Mouse (Mus musculus): ENCODE measurements around the gene Tspo.

The Tspo gene

DNA sequence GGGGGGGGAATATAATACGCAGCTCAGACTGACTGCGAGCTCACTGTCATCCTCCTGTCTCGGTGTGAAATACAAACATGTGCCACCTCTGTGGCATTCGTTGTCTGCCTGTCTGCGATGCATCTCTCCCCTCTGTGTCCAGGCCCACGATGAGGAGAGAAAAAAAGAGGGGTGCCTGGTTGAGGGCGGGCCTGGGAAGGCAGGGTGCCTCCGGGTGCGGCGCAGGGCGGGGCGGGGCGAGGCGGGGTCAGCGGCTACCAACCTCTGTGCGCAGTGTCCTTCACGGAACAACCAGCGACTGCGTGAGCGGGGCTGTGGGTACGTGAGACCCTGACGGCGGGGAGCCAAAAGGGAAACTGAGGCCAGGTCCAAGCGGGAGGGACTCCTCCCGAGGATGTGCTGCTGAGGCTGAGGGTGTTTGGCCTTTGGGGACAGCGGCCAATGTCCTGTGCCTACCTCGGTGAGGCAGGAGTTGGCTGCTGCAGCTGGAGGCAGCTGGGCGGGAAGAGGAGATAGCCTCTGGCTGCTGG lies at the start of gene Tspo, which contains the start of gene Mcat:
Tspo (plus strand) TSS at position 266 of the 530 bp plus-strand sequence.
Mcat (minus strand) TSS at position 461 of the 530 bp plus-strand sequence.
- DNase-seq (ENCODE audit: low read depth, low spot score), result peak; percentile 27

DNA sequence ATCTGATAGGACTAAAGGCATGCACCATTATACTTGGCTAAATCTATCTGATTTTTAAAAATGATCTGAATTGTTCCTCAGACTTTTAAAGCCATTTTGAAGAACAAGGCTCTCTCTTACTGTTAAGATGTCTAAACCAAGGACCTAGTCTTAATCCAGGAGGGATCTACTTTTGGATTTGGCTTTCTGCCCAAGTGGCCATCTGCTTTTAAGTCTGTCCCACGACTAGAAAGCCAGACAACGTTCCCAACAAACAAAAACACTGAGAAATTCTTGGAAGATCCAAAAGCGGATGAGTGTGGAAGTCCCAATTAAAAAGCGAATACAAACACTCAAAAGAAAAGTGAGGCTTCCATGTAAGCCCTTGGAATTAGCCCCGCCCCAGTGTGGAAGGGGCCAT lies 48.4 kb upstream of the Tspo start:
- DNase-seq (ENCODE audit: low read depth, low spot score), result no peak

DNA sequence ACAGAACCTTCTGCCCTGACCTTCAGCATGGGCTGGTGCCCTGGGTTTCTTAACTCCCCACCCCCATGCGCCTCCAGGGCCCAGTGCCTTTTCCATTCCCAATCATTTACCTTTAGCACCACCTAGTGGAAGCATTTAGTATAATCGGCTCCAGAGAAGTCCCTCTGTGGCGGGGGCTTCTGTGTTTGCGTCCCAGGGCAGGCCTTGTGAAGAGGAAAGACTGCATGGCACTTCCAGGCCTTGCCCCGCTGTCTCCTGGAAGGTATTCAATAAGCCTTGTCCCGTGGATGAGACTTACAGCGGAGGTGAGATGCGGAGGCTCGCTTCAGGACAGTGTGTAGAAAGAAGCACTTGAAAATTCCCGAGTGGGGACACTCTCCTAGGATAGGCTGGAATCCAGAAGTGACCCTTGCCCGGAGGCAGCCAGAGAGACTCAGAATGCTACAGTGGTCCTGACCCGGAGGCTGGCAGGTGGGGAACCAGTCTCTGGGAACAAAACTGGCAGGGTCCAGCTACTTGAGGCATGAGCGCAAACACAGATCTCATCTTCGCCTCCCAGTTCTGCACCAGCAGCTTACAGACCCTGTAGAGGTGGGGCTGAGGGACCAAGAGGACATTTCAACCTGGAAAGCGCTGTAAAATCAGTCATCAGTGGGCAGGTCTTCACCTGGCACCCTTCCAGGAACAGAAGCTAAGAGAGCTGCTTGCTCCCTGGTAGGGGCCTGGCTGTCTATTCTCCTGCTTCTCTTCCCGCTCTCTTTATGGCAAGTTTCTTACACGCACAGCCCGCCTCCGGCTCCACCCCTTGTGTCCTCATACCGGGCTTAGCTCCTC lies 45.0 kb upstream of the Tspo start:
- peak; percentile 62 for DNase-seq (ENCODE audit: low read depth, low spot score)

DNA sequence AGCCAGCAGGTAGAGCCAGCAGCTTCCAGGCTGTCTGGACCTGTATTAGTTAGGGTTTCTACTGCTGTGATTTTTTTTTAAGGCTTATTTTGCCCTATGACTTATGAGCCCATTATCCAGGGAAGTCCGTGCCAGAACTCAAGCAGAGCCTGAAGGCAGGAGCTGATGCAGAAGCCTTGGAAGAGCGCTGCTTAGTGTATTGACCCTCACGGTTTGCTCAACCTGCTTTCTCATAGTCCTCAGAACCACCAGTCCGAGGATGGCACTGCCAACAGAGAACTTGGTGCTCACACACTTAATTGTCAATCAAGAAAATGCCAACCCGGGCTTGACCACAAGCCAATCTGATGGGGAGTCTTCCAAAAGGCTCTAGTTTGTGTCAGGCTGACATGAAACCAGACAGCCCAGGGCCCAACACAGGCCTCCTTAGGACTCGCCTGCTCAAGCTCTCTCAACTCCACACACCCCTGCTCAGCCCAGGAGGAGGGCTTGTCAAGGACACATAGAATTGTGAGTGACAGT lies 42.5 kb upstream of the Tspo start:
- no peak for DNase-seq (ENCODE audit: low read depth, low spot score)

DNA sequence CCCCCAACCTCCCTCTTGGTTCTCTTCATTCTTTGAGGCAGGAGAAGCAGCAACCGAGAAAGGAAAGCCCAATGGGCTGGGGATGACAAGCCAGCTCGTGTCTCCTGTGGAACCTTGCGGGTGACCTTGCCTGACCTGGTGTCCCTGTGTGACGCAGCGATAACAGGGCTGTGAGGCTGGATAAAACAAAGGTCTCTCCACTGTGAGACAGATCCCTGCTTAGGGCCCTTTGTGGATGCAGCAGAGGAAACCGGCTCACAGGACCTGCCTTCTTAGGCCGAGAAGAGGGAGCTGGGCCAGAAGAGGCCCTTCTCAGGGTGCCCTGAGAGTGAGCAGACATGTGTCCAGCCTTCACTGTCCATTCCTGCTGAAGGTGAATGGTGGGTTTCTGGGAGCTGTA lies 40.2 kb upstream of the Tspo start:
- no peak for DNase-seq (ENCODE audit: low read depth, low spot score)

DNA sequence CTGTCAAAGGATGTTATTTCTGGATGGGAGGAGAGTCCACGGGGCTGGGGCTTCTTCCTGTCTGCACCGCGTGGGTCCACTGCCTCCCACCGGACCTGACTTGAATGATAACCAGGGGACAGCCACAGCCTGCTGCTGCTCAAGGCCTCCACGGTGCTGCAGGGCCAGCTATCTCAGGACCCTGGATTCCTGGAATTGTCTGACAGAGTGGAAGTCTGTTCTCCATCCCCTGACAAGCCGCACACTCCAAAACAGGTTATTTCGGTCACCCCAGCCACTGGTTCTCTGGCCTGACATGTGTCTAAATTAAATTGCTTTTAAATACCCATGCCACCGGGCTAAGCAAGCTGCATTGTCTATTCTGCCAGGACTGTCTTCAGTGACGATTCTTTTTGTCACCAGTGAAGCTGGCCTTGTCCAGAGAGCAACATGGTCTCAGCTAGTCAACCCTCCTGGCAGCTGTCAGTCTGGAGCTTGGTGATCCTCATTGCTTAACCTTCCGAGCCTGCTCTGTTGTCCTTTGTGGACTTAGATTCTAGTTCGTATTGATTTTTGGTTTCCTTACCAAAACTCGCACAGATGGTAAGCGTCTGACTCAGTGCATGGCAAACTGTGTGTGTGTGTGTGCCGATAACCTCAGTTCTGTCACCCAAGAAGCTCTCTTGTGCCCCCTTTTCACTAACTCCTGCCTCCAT lies 39.6 kb upstream of the Tspo start:
- no peak for DNase-seq (ENCODE audit: low read depth, low spot score)

DNA sequence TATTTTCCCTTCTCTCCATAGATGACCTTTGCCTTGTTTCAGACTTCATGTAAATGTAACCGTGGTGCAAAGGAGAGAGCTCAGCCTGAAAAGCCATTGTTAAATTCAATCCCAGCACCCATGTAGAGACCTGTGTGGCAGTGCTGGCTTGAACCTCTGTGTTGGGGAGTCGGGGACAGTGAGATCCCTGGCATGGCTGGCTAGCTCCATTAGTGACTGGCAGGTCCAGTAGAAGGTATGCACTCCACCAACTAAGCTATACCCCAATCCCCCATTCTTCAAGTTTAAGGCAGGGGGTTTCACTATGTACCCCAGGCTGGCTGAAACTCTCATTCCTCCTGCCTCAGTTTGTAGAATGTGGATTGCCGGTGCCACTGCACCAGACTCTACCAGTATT lies 39.1 kb upstream of the Tspo start:
- no peak for DNase-seq (ENCODE audit: low read depth, low spot score)

DNA sequence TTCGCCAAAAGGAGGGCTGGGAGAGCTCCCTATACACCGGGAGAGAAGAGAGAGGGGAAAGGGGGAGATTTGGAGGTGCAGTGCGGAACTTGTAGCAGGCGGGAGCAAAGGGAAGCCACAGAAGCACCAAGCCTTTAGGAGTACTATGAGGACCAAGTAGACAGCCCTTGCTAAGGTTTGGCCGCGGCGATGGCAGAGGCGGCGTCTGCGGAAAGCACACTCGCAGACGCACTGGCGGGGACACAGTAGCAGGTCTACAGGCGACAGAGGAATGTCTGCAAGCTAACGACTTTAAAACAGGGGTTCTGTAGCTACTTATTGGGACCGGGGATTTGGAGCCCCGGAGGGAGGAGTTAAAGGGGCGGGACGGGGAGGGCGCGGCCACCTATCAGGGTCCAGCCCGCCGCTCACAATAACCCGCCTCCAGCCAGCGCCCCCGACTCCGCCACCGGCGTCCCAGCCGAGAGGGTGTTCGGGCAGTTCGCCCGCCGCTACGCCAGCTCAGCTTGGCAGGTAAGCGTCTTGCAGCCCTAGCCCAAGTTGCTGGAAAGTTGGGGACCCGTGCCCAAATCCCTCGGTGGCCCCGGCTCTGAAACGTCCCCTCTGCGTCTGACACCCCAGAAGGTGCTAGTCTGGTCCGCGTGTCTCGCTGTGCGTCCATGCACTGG lies 36.8 kb upstream of the Tspo start, which contains the start of gene Bik:
Bik (plus strand) TSS at position 439 of the 668 bp plus-strand sequence.
- DNase-seq (ENCODE audit: low read depth, low spot score), result no peak

DNA sequence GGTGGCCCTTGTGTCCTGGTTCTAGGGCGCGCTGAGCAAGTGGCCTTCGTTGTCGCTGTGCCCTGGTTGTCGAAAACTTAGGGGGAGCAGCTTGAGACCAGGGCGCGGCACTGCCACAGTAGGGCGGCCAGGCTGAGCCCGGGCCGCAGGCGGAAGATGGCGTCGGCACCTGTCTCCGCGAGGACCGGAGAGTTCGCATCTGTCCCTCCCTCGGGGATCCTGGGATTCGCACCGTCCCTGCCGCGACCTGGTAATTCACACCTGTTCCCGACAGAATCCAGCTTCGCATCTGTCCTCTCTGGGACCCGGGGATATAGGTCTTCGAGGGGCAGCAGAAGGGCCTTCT lies 36.3 kb upstream of the Tspo start:
- no peak for DNase-seq (ENCODE audit: low read depth, low spot score)

DNA sequence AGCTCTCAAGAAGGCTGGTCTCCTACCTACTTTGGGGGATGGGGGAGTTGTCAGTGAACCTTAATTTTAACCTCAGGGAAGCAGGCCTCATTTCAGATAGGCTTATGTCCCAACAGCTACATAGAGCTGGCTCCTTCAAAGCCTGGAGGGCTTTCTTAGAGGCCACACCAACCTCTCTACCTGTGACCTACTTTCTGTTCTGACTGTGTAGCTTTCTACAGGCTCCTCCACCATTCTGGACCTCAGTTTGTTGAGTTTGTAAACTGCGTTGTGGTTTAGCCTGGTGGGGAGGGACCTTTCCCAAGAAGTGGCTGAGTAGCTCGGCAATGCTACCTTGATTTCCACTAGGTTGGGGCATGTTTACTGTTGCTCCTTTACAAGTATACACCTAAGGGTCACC lies 35.6 kb upstream of the Tspo start:
- DNase-seq (ENCODE audit: low read depth, low spot score), result no peak

DNA sequence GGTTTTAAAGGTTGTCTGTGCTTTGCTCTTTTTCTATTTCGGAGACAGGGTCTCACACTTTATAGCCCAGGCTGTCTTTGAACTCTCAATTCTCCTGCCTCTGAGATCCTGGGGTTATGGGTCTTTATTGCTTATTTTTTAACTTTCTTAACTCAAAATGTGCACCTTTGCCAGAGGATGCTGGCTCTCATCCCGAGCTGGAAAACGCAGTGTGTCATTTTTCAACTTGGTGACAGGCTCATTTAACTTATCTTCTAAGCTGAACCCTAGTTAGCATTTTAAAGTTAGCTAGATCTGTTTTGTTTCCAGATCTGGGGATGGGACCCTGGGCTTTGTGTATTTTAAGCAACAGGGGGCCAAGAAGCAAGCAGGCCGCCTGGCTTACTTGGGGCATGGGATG lies 34.5 kb upstream of the Tspo start:
- DNase-seq (ENCODE audit: low read depth, low spot score), result no peak

DNA sequence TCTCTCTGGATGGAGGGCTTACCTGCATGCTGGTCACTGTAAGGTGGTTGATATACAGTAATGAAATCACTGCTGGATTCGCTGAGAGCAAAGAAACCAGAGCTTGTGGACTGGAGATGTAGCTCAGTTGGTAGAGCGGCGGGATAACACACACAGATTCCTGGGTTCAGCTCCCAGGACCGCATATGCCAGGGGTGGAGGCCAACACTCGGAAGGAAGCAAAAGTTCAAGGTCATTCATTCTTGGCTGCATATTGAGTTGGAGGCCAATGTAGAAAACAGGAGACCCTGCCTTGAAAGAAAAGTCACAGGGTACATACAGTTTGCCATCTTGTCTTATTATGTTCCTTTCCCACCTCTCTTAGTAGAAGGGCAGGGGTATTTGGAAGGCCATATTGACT lies 33.6 kb upstream of the Tspo start:
- no peak for DNase-seq (ENCODE audit: low read depth, low spot score)

DNA sequence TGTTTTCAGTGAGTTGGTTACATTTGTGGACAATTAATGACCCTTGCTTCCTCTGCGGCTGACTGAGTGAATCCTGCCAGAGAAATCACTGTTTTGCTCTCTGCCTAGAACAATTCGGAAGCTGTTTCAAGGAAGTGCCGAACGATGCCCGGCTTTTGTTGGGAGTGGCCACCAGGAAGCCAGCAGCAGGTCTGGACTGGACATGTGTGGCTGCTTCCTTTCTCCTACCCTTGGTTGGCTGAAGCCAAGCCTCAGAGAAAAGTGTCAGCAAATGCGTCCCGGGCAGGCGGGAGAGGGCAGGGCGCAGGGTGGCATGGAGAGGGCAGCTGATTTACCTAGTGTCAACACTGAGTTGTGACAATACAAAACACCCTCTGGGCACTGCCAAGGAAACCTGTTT lies 33.2 kb upstream of the Tspo start:
- DNase-seq (ENCODE audit: low read depth, low spot score), result no peak

DNA sequence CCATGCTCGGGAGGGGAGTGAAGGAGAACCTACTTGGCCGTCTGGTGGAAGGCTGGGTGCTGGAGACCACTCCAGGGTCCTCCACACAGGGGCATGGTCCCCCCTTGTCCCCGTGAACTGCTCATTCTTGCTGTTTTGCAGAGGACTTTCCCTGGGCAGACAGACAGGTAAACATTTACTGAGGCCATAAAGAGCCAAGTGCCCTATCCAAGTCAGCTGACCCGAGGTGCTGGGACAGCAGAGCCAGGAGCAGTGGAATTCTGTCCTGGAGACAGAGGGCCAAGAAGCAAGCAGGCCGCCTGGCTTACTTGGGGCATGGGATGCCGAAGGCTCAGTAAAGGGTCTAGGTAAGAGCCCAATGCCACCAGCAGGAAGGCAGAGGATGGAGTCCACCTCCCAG lies 32.7 kb upstream of the Tspo start:
- DNase-seq (ENCODE audit: low read depth, low spot score), result no peak

DNA sequence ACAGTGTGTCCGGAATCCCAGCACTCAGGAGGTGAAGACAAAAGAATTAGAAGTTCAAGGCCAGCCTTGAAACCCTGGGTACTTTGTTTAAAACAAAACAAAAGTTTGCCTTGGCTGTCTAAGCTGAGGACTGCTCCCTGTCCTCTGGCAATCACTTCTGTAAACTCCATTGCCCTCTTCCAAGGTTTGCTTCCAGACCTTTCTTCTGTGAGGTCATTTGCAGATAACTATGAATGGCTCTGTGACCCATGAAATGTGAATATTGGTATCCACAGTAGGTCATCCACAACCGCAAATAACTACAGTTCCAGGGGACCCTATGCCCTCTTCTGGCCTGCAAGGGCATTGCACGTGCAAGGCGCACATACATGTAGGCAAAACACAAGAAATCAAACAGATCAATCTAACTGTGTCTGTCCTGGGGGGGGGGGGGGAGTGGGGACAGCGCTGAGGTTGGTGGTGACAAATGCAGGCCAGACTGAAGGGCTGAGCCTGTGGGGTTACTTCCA lies 31.4 kb upstream of the Tspo start:
- DNase-seq (ENCODE audit: low read depth, low spot score), result no peak

DNA sequence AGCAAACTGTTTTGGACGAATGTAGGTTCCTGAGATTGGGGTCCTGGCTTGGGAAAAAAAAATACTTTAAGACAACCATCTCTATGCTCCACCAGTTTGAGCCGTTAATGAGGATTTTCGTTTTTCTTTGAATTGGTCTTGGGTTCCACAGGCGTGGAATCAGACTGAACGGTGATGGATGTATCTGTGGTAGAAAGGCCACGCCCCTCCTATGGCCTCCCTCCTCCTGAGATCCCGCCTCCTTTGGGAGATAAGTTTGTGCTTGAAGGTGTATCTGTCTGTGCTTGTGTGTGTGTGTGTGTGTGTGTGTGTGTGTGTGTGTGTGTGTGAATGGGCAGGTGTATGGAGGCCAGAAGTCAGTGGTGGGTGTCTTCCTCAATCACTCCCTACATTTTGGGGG lies 30.8 kb upstream of the Tspo start:
- no peak for DNase-seq (ENCODE audit: low read depth, low spot score)

DNA sequence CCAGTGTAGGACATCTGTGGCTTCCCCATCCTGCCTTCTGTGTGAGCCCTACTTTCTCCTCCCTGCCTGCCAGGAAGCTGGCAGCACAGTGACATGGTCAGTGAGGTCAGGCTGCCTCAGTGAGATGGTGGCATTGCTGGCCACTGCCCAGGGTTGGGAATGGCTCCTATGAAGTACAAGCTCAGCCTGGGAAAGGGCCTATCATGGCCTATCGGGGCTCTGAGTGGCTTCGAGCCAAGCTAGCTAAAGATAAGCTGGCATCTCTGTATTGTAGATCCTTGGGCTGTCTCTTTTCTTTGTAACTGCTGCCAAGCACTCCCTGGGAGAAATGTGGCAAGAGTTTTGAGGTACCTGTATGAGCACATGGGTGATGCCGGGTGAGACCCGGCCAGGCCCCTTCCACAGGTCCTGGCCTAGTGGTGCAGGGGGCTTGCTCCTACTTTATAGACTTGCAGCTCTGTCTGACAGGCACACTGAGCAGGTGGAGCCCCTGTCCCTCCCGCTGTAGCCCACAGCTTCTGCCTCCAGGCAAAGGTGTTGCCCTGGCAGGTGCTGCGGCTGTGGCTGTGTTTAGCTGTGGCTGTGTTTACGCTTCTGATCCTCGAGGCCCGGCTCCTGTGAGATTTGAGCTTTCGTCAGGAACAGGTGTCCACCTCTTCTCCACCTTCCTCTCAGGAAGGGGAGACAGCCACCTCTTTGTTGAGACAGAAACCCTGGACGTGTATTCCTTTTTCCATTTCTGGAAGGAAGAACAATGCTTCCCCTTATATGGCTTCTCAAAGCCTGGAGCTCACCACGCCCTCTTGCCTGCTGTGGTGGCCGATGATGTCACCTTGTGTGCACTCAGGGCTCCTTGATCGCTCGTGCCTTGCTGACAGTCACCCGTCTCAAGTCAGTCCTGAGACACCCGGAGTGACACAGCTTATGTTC lies 28.2 kb upstream of the Tspo start:
- no peak for DNase-seq (ENCODE audit: low read depth, low spot score)

DNA sequence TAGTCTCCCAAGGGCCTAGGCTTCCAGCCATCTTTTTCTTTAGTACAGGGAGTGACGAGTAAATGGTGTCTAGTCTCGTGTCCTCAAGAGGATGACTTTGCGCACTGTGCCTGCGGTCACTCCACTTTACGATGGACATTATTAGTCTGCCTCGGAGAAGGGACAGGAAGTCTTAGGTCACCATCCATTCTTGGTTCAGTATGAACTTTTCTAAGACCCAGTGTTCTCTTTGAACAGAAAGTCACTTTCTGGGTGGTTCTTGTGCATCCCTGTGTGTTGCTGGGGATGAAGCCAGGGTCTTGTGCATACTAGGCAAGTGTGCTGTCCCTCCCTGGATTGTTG lies 27.5 kb upstream of the Tspo start:
- DNase-seq (ENCODE audit: low read depth, low spot score), result no peak

DNA sequence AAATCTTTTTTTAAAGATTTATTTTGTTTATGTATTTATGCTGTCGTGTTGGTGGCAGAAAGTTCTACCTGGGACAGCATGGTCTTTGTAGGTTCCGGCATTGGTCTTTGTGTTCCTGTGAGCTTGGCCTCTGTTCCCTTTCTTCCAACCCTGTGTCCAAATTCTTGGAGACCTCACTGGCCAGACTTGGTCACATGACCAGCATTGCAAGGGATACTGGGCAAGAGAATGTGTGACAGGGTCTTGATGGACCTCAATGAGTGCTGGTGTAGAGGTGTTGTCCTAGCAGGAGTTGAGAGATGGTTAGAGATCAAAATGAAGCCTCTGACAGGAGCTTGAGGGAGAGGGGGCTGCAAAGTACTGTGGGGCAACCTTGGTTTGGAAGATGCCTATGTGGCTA lies 24.5 kb upstream of the Tspo start:
- no peak for DNase-seq (ENCODE audit: low read depth, low spot score)

DNA sequence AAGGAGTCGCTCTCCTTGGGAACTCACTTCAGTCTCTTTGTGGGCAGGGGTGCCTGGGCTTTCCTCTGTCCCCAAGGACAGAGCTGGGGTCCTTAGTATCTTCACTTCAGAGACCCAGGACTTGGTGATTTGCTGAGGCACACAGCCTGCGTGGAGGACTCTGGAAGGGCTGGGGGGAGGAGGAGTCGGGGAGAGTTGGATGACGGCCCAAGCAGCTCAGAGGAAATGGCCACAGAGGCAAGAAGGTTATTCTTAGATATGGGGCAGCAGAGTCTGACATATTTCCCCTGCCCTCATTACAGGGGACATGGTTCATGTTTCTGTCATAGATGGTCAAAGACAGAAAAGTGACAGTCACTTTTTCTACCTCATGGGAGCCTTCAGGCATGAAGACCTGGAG lies 23.5 kb upstream of the Tspo start:
- peak; percentile 61 for DNase-seq (ENCODE audit: low read depth, low spot score)
